Mouse (Mus musculus): ENCODE results near the gene Npr1.

GRCm38 (mm10) chr3:90404609-90405008, 61.1 kb downstream of the Npr1 start:
- TF ChIP-seq ZNF384 (IDR thresholded peaks at IDR 0.05; ENCODE audit: low read depth, low read length) (no peak), HCFC1 (IDR thresholded peaks at IDR 0.05; ENCODE audit: borderline replicate concordance, insufficient read depth, low read length) (no peak), CHD2 (IDR thresholded peaks at IDR 0.05; ENCODE audit: low read depth, low read length) (no peak), MAFK (IDR thresholded peaks at IDR 0.05; ENCODE audit: insufficient read depth, low read depth, low read length) (peak; percentile 40; the same call in 1 of the 2 replicates)
